Mouse (Mus musculus) naive thymus-derived CD4-positive, alpha-beta T cell, adult 5 months (primary cell): ENCODE results near the gene Arrb1. TPM values are rescaled to one million over a fixed set of nuclear protein-coding genes. Genes with fewer than 3 reads are reported as not detected.

Experiments used
- polyA plus RNA-seq: library from polyadenylated mRNA; unstranded; fragments of 100-300 nt; shearing (Covaris generic); gene quantifications from one replicate; pipeline ENCODE4 v1.2.1, GENCODE M21; 2017

The Arrb1 gene
- polyA plus RNA-seq, result 15.9 TPM

DNA sequence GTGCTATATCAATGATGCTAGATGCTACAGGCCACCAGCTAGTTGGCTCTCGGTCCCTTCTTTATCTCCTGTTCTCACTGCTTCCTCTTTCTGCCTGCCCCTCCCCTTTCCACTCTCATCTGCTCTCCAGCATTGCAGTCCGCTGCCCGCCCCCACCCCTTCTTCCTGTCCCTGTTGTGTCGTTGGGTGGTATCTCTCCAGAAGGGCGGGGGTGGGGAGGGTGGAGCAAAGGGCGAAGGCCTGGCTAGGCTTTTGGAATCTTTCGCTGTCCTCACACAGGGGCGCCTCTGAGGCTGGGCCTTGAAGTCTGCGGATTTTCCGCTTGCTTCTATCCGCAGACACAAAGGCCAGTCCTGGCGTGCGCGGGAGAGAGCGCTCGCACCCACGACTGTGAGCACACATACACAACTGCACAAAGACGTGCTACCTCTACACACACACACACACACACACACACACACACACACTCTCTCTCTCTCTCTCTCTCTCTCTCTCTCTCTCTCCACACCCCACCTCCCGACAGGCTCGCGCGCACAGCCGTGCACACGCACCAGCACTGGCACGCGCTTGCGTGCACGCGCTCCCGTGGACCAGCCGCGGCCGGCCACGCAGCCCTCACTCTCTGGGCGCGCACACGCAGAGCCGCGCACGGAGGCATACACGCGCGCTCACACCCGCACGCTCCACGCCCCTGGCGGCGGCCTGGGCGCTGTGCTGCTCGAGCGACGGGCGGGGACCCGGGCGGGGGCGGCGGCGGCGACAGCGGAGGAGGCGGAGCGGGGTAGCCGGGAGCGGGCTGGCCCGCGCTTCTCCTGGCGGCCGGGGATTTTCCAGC lies at the start of gene Arrb1:
Gene Arrb1 (plus strand): TSS at position 566 of the 835 bp plus-strand sequence.

DNA sequence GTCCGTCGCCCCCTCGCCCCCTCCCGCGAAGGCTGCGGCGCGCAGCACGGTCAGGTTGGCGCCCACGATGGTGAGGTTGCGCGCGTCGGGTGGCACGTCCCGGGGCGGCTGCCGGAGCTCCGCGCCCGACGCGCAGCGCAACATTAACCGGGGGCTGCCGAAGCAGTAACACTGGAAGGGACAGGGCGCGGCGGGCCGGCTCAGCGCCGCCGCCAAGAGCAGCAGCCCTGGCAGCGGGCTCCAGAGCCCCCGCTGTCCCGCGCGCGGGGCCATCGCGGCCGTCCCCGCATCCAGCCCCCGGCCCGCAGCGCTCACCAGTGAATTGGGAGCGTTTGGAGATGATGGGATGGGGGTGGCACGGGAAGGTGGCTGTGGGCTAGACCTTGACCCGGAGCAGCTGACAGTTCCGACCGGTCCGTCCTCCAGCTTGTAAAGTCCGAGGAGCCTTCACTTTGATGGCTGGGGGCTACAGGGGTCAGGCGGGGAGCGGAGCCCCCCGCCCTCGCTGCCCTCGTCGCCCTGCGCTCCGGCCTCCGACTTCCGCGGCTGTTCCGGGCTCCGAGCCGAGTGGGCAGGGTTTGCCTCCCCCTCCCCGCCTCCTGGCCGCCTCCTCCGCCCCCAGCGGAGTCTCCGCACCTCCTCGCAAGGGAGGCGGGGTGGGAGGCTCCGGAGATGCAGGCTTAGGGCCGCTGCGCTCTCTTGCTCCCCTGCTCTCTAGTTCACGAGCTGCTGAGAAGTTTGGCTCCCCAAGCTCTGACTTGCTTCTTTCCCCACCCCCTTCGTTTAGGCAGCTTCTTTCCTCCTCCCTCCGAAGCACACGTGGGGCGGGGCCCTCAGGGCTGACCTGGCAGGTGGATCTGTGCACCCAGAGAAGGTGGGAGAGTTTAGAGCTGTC lies 91.4 kb downstream of the Arrb1 start, which contains the start of gene Tpbgl:
Gene Tpbgl (minus strand): TSS at position 728 of the 895 bp plus-strand sequence.

Other genes starting within 250 kb of the Arrb1 start
- gene Serpinh1, start 182.2 kb upstream of the Arrb1 start, polyA plus RNA-seq, result not detected
- gene Gdpd5, start 154.1 kb upstream of the Arrb1 start, polyA plus RNA-seq, result 5.7 TPM
- 0.98 TPM for gene Klhl35, start 69.5 kb upstream of the Arrb1 start, polyA plus RNA-seq
- gene Rps3, start 51.7 kb upstream of the Arrb1 start, polyA plus RNA-seq, result 1,928 TPM
- gene Tpbgl, start 91.6 kb downstream of the Arrb1 start, polyA plus RNA-seq, result 0.47 TPM
- not detected for gene Slco2b1, start 175.9 kb downstream of the Arrb1 start, polyA plus RNA-seq
- gene Olfr520, start 194.8 kb downstream of the Arrb1 start, polyA plus RNA-seq, result not detected
- not detected for gene Olfr521, start 228.0 kb downstream of the Arrb1 start, polyA plus RNA-seq